Mouse (Mus musculus): ENCODE measurements around the gene Otogl.

The Otogl gene

DNA sequence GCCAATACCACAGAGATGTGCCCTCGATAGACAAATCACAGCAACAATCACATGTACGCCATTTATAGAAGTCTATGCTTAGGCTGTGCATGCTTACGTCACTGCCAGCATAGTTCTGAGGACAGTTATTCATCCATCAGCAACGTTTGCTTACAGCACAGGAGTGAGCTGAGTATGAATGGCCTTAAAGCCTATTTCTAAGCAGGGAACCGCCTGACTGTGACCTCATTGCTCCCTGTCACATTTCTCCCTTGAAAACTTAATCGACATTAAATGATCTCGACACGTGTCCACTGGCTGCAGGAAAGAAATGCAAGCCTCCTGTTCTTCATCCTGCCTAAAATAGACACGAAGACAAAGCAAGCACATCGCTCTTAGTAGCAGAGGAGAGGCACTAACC, 5.5 kb downstream of the Otogl start:
- DNase-seq (ENCODE audit: low spot score in 2 of 2) = no peak

GRCm38 (mm10) chr10:107905274-107906034, 6.5 kb downstream of the Otogl start:
- DNase-seq (ENCODE audit: low spot score in 2 of 2) = no peak

- DNase-seq (ENCODE audit: low spot score in 2 of 2) = no peak
Observed at GRCm38 (mm10) chr10:107901958-107902357, 10.0 kb downstream of the Otogl start.

- no peak for DNase-seq (ENCODE audit: low spot score in 2 of 2)
Observed at GRCm38 (mm10) chr10:107901204-107901879, 10.6 kb downstream of the Otogl start.

GRCm38 (mm10) chr10:107899946-107900345, 12.0 kb downstream of the Otogl start:
- no peak for DNase-seq (ENCODE audit: low spot score in 2 of 2)

DNA sequence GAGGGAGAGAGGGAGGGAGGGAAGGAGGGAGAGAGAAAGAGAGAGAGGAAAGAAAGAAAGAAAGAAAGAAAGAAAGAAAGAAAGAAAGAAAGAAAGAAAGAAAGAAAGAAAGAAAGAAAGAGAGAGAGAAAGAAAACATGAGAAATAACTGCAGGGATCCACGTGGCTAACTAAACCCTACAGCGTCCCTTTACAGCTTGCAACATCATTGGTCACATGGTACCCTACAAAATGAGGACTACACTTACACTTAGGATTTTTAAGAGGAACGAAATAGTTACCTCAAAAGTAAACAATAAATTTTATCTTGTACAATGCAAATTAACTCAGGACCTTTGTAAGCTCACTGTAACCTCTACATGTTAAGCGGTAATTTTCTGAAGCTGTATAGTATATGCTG, 15.8 kb downstream of the Otogl start:
- DNase-seq (ENCODE audit: low spot score in 2 of 2) = no peak

DNA sequence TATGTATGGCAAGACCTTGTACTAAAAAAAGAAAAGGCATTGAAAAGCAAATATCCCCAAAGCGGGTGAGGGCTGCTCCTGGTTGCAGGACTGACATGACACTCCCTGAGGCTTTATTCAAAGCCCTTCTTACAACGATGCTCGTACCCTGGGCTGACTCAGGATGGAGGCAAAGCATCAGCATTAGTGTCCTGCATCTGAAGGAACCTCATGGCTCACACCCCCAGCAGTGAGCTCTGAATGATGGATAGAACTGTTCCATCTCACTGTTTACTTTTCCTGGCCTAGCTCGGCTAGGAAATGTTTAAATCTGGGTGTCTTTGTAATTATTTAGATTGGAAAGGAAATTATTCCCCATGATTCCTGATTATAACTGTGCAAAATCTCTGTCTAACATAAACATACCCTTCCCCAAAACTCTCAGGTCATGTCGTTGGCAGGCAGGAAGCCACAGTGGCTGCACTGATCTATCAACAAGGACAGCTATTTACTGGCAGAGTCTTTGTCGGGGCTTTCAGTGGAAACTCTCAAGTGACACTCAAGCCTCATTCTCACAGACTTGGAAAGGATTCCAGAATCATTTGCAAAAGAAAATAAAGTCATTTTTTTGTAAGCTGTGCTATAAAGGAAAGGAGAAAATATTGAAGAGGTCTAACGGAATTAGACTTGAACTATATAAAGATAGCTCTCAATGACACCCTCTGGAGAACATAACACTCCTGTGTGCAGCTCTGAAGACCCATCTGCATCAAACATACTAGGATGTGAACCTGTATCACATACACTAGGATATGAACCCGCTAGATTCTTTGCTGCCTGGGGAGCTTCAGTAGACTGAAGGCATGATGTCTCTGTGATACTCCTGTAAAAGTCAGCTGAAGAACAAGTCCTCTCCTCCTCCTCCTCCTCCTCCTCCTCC, 17.0 kb downstream of the Otogl start:
- no peak for DNase-seq (ENCODE audit: low spot score in 2 of 2)

GRCm38 (mm10) chr10:107890400-107890799, 21.5 kb downstream of the Otogl start:
- DNase-seq (ENCODE audit: low spot score in 2 of 2) = no peak

DNA sequence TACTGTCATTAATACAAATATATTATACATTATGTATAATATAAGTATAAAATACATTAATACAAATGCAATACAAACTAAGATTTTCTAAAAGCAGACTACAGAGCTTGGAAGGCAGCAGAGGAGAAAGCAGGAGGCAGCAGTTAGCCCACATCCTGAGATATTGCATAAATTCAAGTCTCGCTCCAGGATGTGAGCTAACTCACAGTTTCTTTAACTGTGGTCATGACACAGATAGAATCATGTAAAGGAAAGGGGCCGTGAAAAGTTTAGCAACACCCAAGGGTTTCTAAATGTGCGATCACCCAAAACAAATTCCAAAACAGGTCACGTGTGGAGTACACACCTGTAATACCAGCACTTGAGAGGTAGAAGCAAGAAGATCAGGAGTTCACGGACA, 39.4 kb downstream of the Otogl start:
- no peak for DNase-seq (ENCODE audit: low spot score in 2 of 2)

GRCm38 (mm10) chr10:107872109-107872508, 39.8 kb downstream of the Otogl start:
- DNase-seq (ENCODE audit: low spot score in 2 of 2) = no peak

GRCm38 (mm10) chr10:107870540-107870939, 41.4 kb downstream of the Otogl start:
- no peak for DNase-seq (ENCODE audit: low spot score in 2 of 2)

- DNase-seq (ENCODE audit: low spot score in 2 of 2) = no peak
Observed at GRCm38 (mm10) chr10:107868904-107869303, 43.0 kb downstream of the Otogl start.

GRCm38 (mm10) chr10:107867414-107867813, 44.5 kb downstream of the Otogl start:
- no peak for DNase-seq (ENCODE audit: low spot score in 2 of 2)

- DNase-seq (ENCODE audit: low spot score in 2 of 2) = no peak
Observed at GRCm38 (mm10) chr10:107860235-107860917, 51.6 kb downstream of the Otogl start.

- no peak for DNase-seq (ENCODE audit: low spot score in 2 of 2)
Observed at GRCm38 (mm10) chr10:107859220-107859619, 52.7 kb downstream of the Otogl start.

- peak in 1 of 2 experiments; percentile 21 for DNase-seq (ENCODE audit: low spot score in 2 of 2)
Observed at GRCm38 (mm10) chr10:107858684-107859083, 53.2 kb downstream of the Otogl start.

DNA sequence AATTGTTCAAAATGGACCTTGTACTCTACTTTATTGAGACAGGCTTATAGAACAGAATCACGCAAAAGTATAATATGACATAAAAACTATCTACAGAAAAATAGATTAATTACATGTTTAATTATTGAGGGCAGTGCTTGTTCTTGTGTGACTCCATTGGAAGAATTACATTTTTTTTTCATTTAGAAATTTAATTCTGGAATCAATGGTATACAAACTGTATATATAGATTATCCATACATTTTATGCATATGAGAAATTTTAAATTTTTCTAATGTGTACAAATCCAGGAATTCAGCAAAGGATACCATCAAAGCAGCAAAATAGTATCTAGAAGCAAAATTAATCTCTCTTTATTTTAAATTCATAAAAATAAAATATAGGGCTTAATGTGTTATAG, 67.0 kb downstream of the Otogl start:
- no peak for DNase-seq (ENCODE audit: low spot score in 2 of 2)

- DNase-seq (ENCODE audit: low spot score in 2 of 2) = no peak
Observed at GRCm38 (mm10) chr10:107834452-107835239, 77.3 kb downstream of the Otogl start.

- no peak for DNase-seq (ENCODE audit: low spot score in 2 of 2)
Observed at GRCm38 (mm10) chr10:107829151-107829550, 82.8 kb downstream of the Otogl start.

GRCm38 (mm10) chr10:107813814-107814483, 98.0 kb downstream of the Otogl start:
- no peak for DNase-seq (ENCODE audit: low spot score in 2 of 2)
